Mouse (Mus musculus) small intestine, adult 2 months (tissue): ENCODE measurements at regions not wholly inside any gene's neighbourhood (a gene's known extent, or its start where the extent isn't known, plus 50 kb on each side); places are given as distances from the start of the nearest gene placed in this dataset.
A peak's percentile ranks its signal among the peaks of the same experiment; 100 is the strongest.

ENCODE experiments used
- H3K27ac ChIP-seq: fragments of 200-500 bp; 2 replicates; pipeline ENCODE4 v1.5.1; 2012; ENCODE audit warnings: low read depth, low read length, control low read depth, inconsistent platforms; ENCODE audit not compliant: insufficient read depth
- H3K27me3 ChIP-seq: fragments of 200-500 bp; 2 replicates; pipeline ENCODE4 v1.6.1; 2012; ENCODE audit warnings: mild to moderate bottlenecking, moderate library complexity, low read length, inconsistent platforms; ENCODE audit not compliant: control insufficient read depth, insufficient read depth
- H3K36me3 ChIP-seq: fragments of 200-500 bp; 2 replicates; pipeline ENCODE4 v1.6.1; 2012; ENCODE audit warnings: mild to moderate bottlenecking, low read length, control low read depth, inconsistent platforms; ENCODE audit not compliant: control insufficient read depth, insufficient read depth
- H3K4me1 ChIP-seq: fragments of 200-500 bp; 2 replicates; pipeline ENCODE4 v1.6.1; 2012; ENCODE audit warnings: low read length, inconsistent platforms, mixed read lengths; ENCODE audit not compliant: control insufficient read depth, insufficient read depth, insufficient read length
- H3K4me3 ChIP-seq: fragments of 200-500 bp; 2 replicates; pipeline ENCODE4 v1.5.1; 2012; ENCODE audit warnings: low read depth, mild to moderate bottlenecking, control low read depth, inconsistent platforms, low read length, moderate library complexity
- CTCF ChIP-seq: fragments of 200-500 bp; IDR thresholded peaks from 2 replicates; pipeline ENCODE4 v1.5.1; 2012; ENCODE audit warnings: low read depth, mild to moderate bottlenecking, control low read depth, inconsistent platforms, low read length, moderate library complexity, mixed read lengths; ENCODE audit not compliant: insufficient replicate concordance, insufficient read length; ENCODE audit errors: extremely low read depth
- POLR2A ChIP-seq: fragments of 200-500 bp; IDR thresholded peaks from 2 replicates; pipeline ENCODE4 v1.6.1; 2012; ENCODE audit warnings: low read depth, mild to moderate bottlenecking, control low read depth, inconsistent platforms, low read length, moderate library complexity
- WGBS: fragments of 180-500 bp; shearing (Covaris S2); methylation state at CpG from one replicate; pipeline ENCODE4 v1.1.7; 2018; 5-methylcytosine and 5-hydroxymethylcytosine counted together

GRCm38 (mm10) chr14:54099360-54099759 lies 154.5 kb downstream of the Dad1 start:
- no peak for TF ChIP-seq POLR2A
- TF ChIP-seq CTCF = no peak
- WGBS = 87% methylated on average over 6 of the region's 6 CpGs
- H3K4me1 ChIP-seq = peaks cover 9% of the 10 kb centered on the region; the same call in 1 of the 2 replicates
- no peak overlapping the region for H3K4me3 ChIP-seq
- no peaks in the 10 kb centered on the region for H3K36me3 ChIP-seq
- H3K27ac ChIP-seq = no peak overlapping the region
- no peaks in the 10 kb centered on the region for H3K27me3 ChIP-seq

GRCm38 (mm10) chr14:54098122-54098775 lies 155.7 kb downstream of the Dad1 start:
- Histone ChIP-seq H3K36me3 (no peaks in the 10 kb centered on the region), H3K4me1 (peaks cover 9% of the 10 kb centered on the region; the same call in 1 of the 2 replicates), H3K27ac (no peak overlapping the region), H3K27me3 (no peaks in the 10 kb centered on the region), H3K4me3 (no peak overlapping the region)
- TF ChIP-seq POLR2A = no peak
- WGBS = 36% methylated on average over 10 of the region's 10 CpGs

GRCm38 (mm10) chr14:54097026-54097425 lies 156.9 kb downstream of the Dad1 start:
- WGBS = 55% methylated on average over 2 of the region's 2 CpGs
- peaks cover 9% of the 10 kb centered on the region; the same call in 1 of the 2 replicates for H3K4me1 ChIP-seq
- TF ChIP-seq POLR2A (no peak), CTCF (no peak)
- no peaks in the 10 kb centered on the region for H3K27me3 ChIP-seq
- no peak overlapping the region for H3K27ac ChIP-seq
- H3K36me3 ChIP-seq = no peaks in the 10 kb centered on the region
- H3K4me3 ChIP-seq = no peak overlapping the region

GRCm38 (mm10) chr14:54092444-54092843 lies 161.5 kb downstream of the Dad1 start:
- H3K4me3 ChIP-seq = no peak overlapping the region
- TF ChIP-seq POLR2A = no peak
- TF ChIP-seq CTCF = 0 out of 2 replicates have a peak, but pooled peaks have one; percentile 22
- H3K27ac ChIP-seq = no peak overlapping the region
- no peaks in the 10 kb centered on the region for H3K27me3 ChIP-seq
- peaks cover under 1% of the 10 kb centered on the region; the same call in 1 of the 2 replicates for H3K4me1 ChIP-seq
- WGBS = 90% methylated on average over 6 of the region's 6 CpGs
- no peaks in the 10 kb centered on the region for H3K36me3 ChIP-seq

- no peak overlapping the region for H3K27ac ChIP-seq
- WGBS = 86% methylated on average over 11 of the region's 11 CpGs
- no peaks in the 10 kb centered on the region for H3K4me1 ChIP-seq
- no peaks in the 10 kb centered on the region for H3K36me3 ChIP-seq
- TF ChIP-seq POLR2A (no peak), CTCF (no peak)
- H3K27me3 ChIP-seq = peaks cover 3% of the 10 kb centered on the region; the same call in 1 of the 2 replicates
- H3K4me3 ChIP-seq = no peak overlapping the region
These were observed 167.2 kb downstream of the Dad1 start for GRCm38 (mm10) chr14:54086660-54087059.

- Histone ChIP-seq H3K4me1 (peaks cover 3% of the 10 kb centered on the region; the same call in 1 of the 2 replicates), H3K4me3 (no peak overlapping the region), H3K27me3 (no peaks in the 10 kb centered on the region), H3K36me3 (no peaks in the 10 kb centered on the region), H3K27ac (no peak overlapping the region)
- WGBS = 54% methylated on average over 3 of the region's 3 CpGs
- no peak for TF ChIP-seq POLR2A
- TF ChIP-seq CTCF = no peak
These were observed 179.2 kb downstream of the Dad1 start for GRCm38 (mm10) chr14:54074659-54075058.

GRCm38 (mm10) chr14:54072283-54072912 lies 181.5 kb downstream of the Dad1 start:
- Histone ChIP-seq H3K36me3 (no peaks in the 10 kb centered on the region), H3K4me1 (peaks cover 3% of the 10 kb centered on the region; the same call in 1 of the 2 replicates), H3K27ac (no peak overlapping the region), H3K4me3 (no peak overlapping the region), H3K27me3 (no peaks in the 10 kb centered on the region)
- WGBS = 68% methylated on average over 10 of the region's 10 CpGs
- no peak for TF ChIP-seq POLR2A
